In the genomic region with DNA sequence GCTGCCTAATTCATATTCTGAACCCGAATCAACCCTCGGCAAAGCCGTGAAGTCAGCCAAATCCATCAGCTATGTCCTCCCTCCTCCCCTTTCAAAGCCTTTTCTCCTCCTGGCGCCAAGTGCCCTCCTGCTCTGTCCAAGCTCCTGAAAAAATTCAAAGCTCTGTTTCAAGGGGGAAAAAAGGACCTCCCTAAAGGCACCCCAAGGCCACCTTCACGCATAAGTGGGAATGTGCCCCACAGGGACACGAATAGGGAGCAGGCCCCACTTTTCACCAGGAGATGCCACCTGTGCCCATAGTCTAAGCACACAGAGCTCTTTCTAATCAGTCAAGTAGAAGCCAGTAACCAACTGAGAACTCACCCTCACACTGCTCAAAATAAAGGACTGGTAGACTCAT, we compare ENCODE assay signal across 13 mouse cellular contexts.
DNase-seq lines count a peak whose midpoint lies in the region; ATAC-seq lines count a peak whose summit lies in the region.
"Had no signal": no experiment of that assay in that cellular context is flagged by ENCODE, and none has a peak within 500 bp of the region (broad histone marks: within the 10 kb centered on the region; RNA-seq: fewer than 3 reads in every experiment).

No protein-coding gene starts in this region.

- ATAC-seq in midbrain, embryonic 15.5 days (replicated peaks), result peak; percentile 50; the same call in 1 of the 2 replicates

- peaks cover 8% of the 10 kb centered on the region; the same call in 1 of the 2 replicates for H3K4me1 ChIP-seq in midbrain, embryonic 15.5 days
- H3K4me1 ChIP-seq: kidney, embryonic 15.5 days had no signal

- intact Hi-C loops in left cerebral cortex, postnatal 4 days (cut with DNase I), result no loop called here
- intact Hi-C loops in left cerebral cortex, postnatal 25 days (cut with DNase I), result no loop called here
- intact Hi-C loops in left cerebral cortex, postnatal 36 days (cut with DNase I), result no loop called here

- WGBS in midbrain, embryonic 15.5 days, result 36% methylated on average over 6 of the region's 6 CpGs

- peak; percentile 64 for DNase-seq in left cerebral cortex, postnatal 4 days
- DNase-seq in left cerebral cortex, postnatal 25 days (ENCODE audit: low spot score in 2 of 2), result no peak
- peak; percentile 50 for DNase-seq in cerebellum, adult 11 months
- DNase-seq in cerebellum, adult 9-10 months, result peak; percentile 77
- no peak for DNase-seq in left cerebral cortex, postnatal 36 days (ENCODE audit: low spot score in 2 of 2)
- DNase-seq in gastrocnemius, adult 8-10 months (ENCODE audit: low spot score in 2 of 2), result no peak
- DNase-seq: embryo, embryonic 11 days; lung, postnatal 4 days; thymus, adult 2 months had no signal

- no peak overlapping the region for H3K9ac ChIP-seq in midbrain, embryonic 15.5 days
- H3K9ac ChIP-seq: kidney, embryonic 15.5 days; limb, embryonic 12.5 days had no signal

- H3K27me3 ChIP-seq in midbrain, embryonic 15.5 days (replicated peaks), result no peaks in the 10 kb centered on the region
- H3K27me3 ChIP-seq: kidney, embryonic 15.5 days; limb, embryonic 12.5 days had no signal

- H3K27ac ChIP-seq in midbrain, embryonic 15.5 days, result no peak overlapping the region
- H3K27ac ChIP-seq: kidney, embryonic 15.5 days; limb, embryonic 12.5 days had no signal

- no peaks in the 10 kb centered on the region for H3K36me3 ChIP-seq in midbrain, embryonic 15.5 days (replicated peaks)
- H3K36me3 ChIP-seq: G1E; kidney, embryonic 15.5 days; limb, embryonic 12.5 days had no signal

- H3K9me3 ChIP-seq in midbrain, embryonic 15.5 days, result no peaks in the 10 kb centered on the region
- H3K9me3 ChIP-seq: G1E; kidney, embryonic 15.5 days; limb, embryonic 12.5 days had no signal

- no peak overlapping the region for H3K4me2 ChIP-seq in midbrain, embryonic 15.5 days
- H3K4me2 ChIP-seq: kidney, embryonic 15.5 days; limb, embryonic 12.5 days had no signal

- no peak overlapping the region for H3K4me3 ChIP-seq in midbrain, embryonic 15.5 days
- H3K4me3 ChIP-seq: kidney, embryonic 15.5 days; limb, embryonic 12.5 days had no signal

Comparison
In these comparisons a context has a peak if more than half of its experiments do, and no peak if none do; other contexts are left out.
1. DNase-seq: peak in left cerebral cortex, postnatal 4 days (single experiment), cerebellum, adult 11 months (single experiment) and cerebellum, adult 9-10 months (single experiment); none in left cerebral cortex, postnatal 25 days (0 of 2), left cerebral cortex, postnatal 36 days (0 of 2) and gastrocnemius, adult 8-10 months (0 of 2).